Mouse (Mus musculus) CH12.LX (cell line): ENCODE results near the gene Fam172a. TPM values are rescaled to one million over a fixed set of nuclear protein-coding genes. Genes with fewer than 3 reads are reported as not detected.

Experiments used
- DNase-seq: peaks from one replicate; pipeline ENCODE4 v3.0.0-alpha.2; 2013; ENCODE audit errors: extremely low read depth
- H3K27ac ChIP-seq: 2 replicates; pipeline ENCODE4 v1.5.1; 2012; ENCODE audit warnings: low read depth, mild to moderate bottlenecking, control low read depth, moderate library complexity; ENCODE audit not compliant: insufficient read depth
- H3K27me3 ChIP-seq: replicated peaks from 2 replicates; pipeline ENCODE3; 2012; ENCODE audit warnings: inconsistent platforms
- H3K36me3 ChIP-seq, 2 experiments: replicated peaks in 1 of 2; 2 replicates each; pipeline versions ENCODE3 to v1.6.1; 2012; ENCODE audit warnings: inconsistent platforms in 1 of 2, low read length in 1 of 2, mild to moderate bottlenecking in 1 of 2, mixed read lengths in 1 of 2, moderate library complexity in 1 of 2; ENCODE audit not compliant: control insufficient read depth in 1 of 2, insufficient read depth in 1 of 2
- H3K4me1 ChIP-seq, 2 experiments: 2 replicates each; pipeline ENCODE4 v1.6.1; 2012; ENCODE audit warnings: inconsistent platforms in 1 of 2, moderate library complexity in 1 of 2; ENCODE audit not compliant: insufficient read depth in 2 of 2, control insufficient read depth in 1 of 2
- H3K4me2 ChIP-seq: 2 replicates; pipeline ENCODE4 v1.6.1; 2012; ENCODE audit warnings: low read depth, mild to moderate bottlenecking, control low read depth; ENCODE audit not compliant: poor library complexity, insufficient read depth, severe bottlenecking
- H3K4me3 ChIP-seq, 3 experiments: fragments of 150-350 bp in 1 of 3; sonication (generic) in 1 of 3; replicated peaks in 1 of 3; 2 replicates each; pipeline versions ENCODE3 to v1.5.1; 2011 to 2012; ENCODE audit warnings: low read depth in 2 of 3, low read length in 2 of 3, mild to moderate bottlenecking in 2 of 3, moderate library complexity in 2 of 3, control low read depth in 1 of 3, improper control_type of control experiment in 1 of 3, inconsistent platforms in 1 of 3, mixed read lengths in 1 of 3; ENCODE audit not compliant: poor library complexity in 1 of 3
- H3K79me2 ChIP-seq: replicated peaks from 2 replicates; pipeline ENCODE4 v1.6.1; 2012; ENCODE audit warnings: mild to moderate bottlenecking, moderate library complexity; ENCODE audit not compliant: control insufficient read depth, poor library complexity, insufficient read depth, severe bottlenecking; ENCODE audit errors: extremely low read depth
- H3K9ac ChIP-seq: 2 replicates; pipeline ENCODE4 v1.6.1; 2012; ENCODE audit warnings: low read depth, mild to moderate bottlenecking, control low read depth, moderate library complexity; ENCODE audit not compliant: insufficient read depth
- H3K9me3 ChIP-seq: replicated peaks from 2 replicates; pipeline ENCODE3; 2012; ENCODE audit warnings: low read length, inconsistent platforms, mixed read lengths
- CHD1 ChIP-seq: IDR thresholded peaks from 2 replicates; pipeline ENCODE4 v1.6.1; 2012; ENCODE audit warnings: low read depth, low read length, improper control_type of control experiment, inconsistent platforms
- EP300 ChIP-seq: IDR thresholded peaks from 2 replicates; pipeline ENCODE4 v1.6.1; 2011; ENCODE audit warnings: low read length, improper control_type of control experiment
- ETS1 ChIP-seq: conservative IDR thresholded peaks from 2 replicates; pipeline ENCODE4 v1.6.1; 2012; ENCODE audit warnings: low read depth, mild to moderate bottlenecking, inconsistent platforms, low read length, improper control_type of control experiment, moderate library complexity
- JUND ChIP-seq: conservative IDR thresholded peaks from 2 replicates; pipeline ENCODE4 v1.6.1; 2011; ENCODE audit warnings: low read depth, low read length, improper control_type of control experiment
- MAX ChIP-seq: IDR thresholded peaks from 2 replicates; pipeline ENCODE4 v1.6.1; 2011; ENCODE audit warnings: low read length, improper control_type of control experiment
- MAZ ChIP-seq: IDR thresholded peaks from 2 replicates; pipeline ENCODE4 v1.6.1; 2012; ENCODE audit warnings: low read depth, mild to moderate bottlenecking, inconsistent platforms, low read length, improper control_type of control experiment, moderate library complexity
- NELFE ChIP-seq: IDR thresholded peaks from 2 replicates; pipeline ENCODE4 v1.6.1; 2011; ENCODE audit warnings: low read depth, low read length, improper control_type of control experiment
- NRF1 ChIP-seq: IDR thresholded peaks from 2 replicates; pipeline ENCODE4 v1.6.1; 2014; ENCODE audit warnings: low read depth, mild to moderate bottlenecking, inconsistent platforms, low read length, improper control_type of control experiment, moderate library complexity
- PAX5 ChIP-seq: IDR thresholded peaks from 2 replicates; pipeline ENCODE4 v1.6.1; 2012; ENCODE audit warnings: low read length, inconsistent platforms, mixed read lengths
- RCOR1 ChIP-seq: conservative IDR thresholded peaks from 2 replicates; pipeline ENCODE4 v1.6.1; 2012; ENCODE audit warnings: low read depth, mild to moderate bottlenecking, inconsistent platforms, low read length, improper control_type of control experiment
- SIN3A ChIP-seq: IDR thresholded peaks from 2 replicates; pipeline ENCODE4 v1.6.1; 2012; ENCODE audit warnings: low read length, improper control_type of control experiment, inconsistent platforms
- UBTF ChIP-seq: IDR thresholded peaks from 2 replicates; pipeline ENCODE4 v1.6.1; 2012; ENCODE audit warnings: low read depth, mild to moderate bottlenecking, inconsistent platforms, low read length, improper control_type of control experiment, moderate library complexity
- USF1 ChIP-seq: IDR thresholded peaks from 2 replicates; pipeline ENCODE4 v1.6.1; 2014; ENCODE audit warnings: low read depth, mild to moderate bottlenecking, inconsistent platforms, low read length, improper control_type of control experiment
- USF2 ChIP-seq: conservative IDR thresholded peaks from 2 replicates; pipeline ENCODE4 v1.6.1; 2011; ENCODE audit warnings: low read depth, low read length, improper control_type of control experiment
- ZC3H11A ChIP-seq: IDR thresholded peaks from 2 replicates; pipeline ENCODE4 v1.6.1; 2012; ENCODE audit warnings: low read depth, mild to moderate bottlenecking, inconsistent platforms, low read length, improper control_type of control experiment
- ZMIZ1 ChIP-seq: IDR thresholded peaks from 2 replicates; pipeline ENCODE4 v1.6.1; 2012; ENCODE audit warnings: low read depth, mild to moderate bottlenecking, inconsistent platforms, low read length, improper control_type of control experiment
- ZNF384 ChIP-seq: IDR thresholded peaks from 2 replicates; pipeline ENCODE4 v1.6.1; 2012; ENCODE audit warnings: low read depth, low read length, improper control_type of control experiment, inconsistent platforms
- dilution Hi-C: fragments of 300-500 bp; cut with MboI; formaldehyde crosslinking; loops from 2 replicates; pipeline ENCODE4 v1.14.3; 2020; ENCODE audit warnings: low sequenced_read_pairs; ENCODE audit not compliant: extremely low pct_unique_long_range_greater_than_20kb, extremely low pct_ligation_motif_present
- in situ Hi-C: fragments of 300-500 bp; cut with MboI; formaldehyde crosslinking; loops from 3 replicates; pipeline ENCODE4 v1.14.3; 2019; ENCODE audit warnings: low sequenced_read_pairs, low pct_ligation_motif_present, low pct_unique_long_range_greater_than_20kb, mixed read lengths
- polyA plus RNA-seq: library from polyadenylated mRNA; unstranded; fragments of >175 nt; gene quantifications from 2 replicates; pipeline ENCODE4 v1.2.1, GENCODE M21; 2012; ENCODE audit warnings: low read depth; ENCODE audit not compliant: insufficient read length
- total RNA-seq, 2 experiments: library from RNA; depleted of rRNA; stranded (reverse); fragments of 300-350 nt in 1 of 2; fragments of >200 nt in 1 of 2; gene quantifications; 2 replicates each; pipeline ENCODE4 v1.2.3; 2012 to 2014

The Fam172a gene
- total and polyA plus RNA-seq, 3 experiments = 12.2 to 24.7 (median 16.9) TPM

DNA sequence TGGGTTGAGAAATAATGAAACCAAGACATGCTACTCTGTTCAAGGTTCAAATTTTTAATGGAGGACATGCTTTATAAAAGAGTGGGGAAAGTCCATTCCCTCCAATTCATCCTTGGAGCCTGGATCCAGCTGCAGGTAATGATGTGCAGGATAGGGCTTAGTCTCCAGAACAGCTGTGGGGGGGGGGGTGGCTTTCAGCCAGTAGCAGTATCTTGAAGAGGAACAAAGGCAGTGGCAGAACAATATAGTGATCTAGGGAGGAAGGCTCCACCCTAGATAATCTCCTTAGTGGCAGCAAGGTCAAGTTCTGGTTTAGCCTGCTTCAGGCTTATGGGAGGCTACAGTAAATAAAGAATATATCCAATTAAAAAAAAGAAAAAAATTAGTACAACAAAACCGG is 108.6 kb downstream of the Fam172a start (continued):
- TF ChIP-seq ZC3H11A = no peak
- no peak for TF ChIP-seq SIN3A

DNA sequence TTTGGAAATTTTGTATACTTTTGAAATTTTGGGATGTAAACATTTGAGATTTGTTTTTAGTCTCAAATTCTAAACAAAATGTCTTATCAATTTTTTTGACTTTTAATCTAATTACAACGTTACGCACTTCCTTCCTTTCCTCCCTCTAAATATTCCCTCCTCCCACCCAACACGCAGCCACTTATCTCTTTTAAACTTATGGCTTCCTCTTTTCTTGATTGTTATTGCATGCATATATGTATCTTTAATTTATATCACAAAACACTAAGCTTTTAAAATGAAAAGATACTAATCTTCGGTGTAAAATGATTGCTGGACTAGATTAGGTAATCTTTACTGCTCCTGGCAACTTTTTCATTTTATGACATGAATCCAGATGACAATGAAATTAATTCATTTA is 124.3 kb downstream of the Fam172a start:
- H3K27me3 ChIP-seq = no peaks in the 10 kb centered on the region
- no peaks in the 10 kb centered on the region for H3K79me2 ChIP-seq
- no peak overlapping the region for H3K4me3 ChIP-seq
- in situ Hi-C loops = no loop called here
- no peaks in the 10 kb centered on the region for H3K9me3 ChIP-seq
- H3K9ac ChIP-seq = no peak overlapping the region
- dilution Hi-C loops = no loop called here
- DNase-seq = no peak
- TF ChIP-seq NRF1 = no peak
- H3K27ac ChIP-seq = no peak overlapping the region
- H3K4me1 ChIP-seq = peaks cover 0 to 22% of the 10 kb centered on the region in 2 experiments; a peak in 2 of 4 replicates
- H3K36me3 ChIP-seq = no peaks in the 10 kb centered on the region
- H3K4me2 ChIP-seq = no peak overlapping the region

DNA sequence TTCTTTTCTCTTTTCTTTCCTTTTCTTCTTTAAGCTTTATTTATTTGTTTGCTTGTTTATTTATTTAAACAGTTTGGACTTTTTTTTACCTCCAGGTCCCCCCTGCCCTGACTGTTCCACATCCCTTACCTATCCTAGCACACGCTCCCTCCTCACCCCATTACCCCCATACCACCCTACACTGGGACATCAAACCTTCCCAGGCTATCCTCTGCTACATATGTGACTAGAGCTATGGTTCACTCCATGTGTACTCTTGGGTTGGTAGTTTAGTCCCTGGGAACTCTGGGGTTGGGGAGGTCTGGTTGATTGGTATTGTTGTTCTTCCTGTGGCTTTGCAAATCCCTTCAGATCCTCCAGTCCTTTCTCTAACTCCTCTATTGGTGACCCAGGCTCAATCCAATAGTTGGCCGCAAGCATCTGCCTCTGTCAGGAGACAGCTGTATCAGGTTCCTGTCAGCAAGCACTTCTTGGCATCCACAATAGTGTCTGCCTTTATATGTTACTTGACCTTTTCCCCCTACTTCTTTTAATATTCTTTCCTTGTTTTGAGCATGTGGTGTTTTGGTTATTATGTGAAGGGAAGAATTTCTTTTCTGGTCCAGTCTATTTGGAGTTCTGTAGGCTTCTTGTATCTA is 141.3 kb downstream of the Fam172a start:
- DNase-seq = no peak
- H3K4me2 ChIP-seq = no peak overlapping the region
- in situ Hi-C loops = no loop called here
- no peak overlapping the region for H3K27ac ChIP-seq
- H3K4me3 ChIP-seq = no peak overlapping the region
- H3K36me3 ChIP-seq = peaks cover 0 to 6% of the 10 kb centered on the region in 2 experiments
- no peak overlapping the region for H3K9ac ChIP-seq
- no peaks in the 10 kb centered on the region for H3K9me3 ChIP-seq
- H3K27me3 ChIP-seq = no peaks in the 10 kb centered on the region
- dilution Hi-C loops = no loop called here
- H3K79me2 ChIP-seq = no peaks in the 10 kb centered on the region
- TF ChIP-seq MAX (no peak), NELFE (no peak), JUND (no peak), EP300 (no peak), UBTF (no peak), RCOR1 (no peak), MAZ (no peak), ETS1 (no peak), ZMIZ1 (no peak), CHD1 (no peak), USF1 (no peak), USF2 (no peak), ZC3H11A (no peak), PAX5 (no peak), ZNF384 (no peak)
- H3K4me1 ChIP-seq = no peaks in the 10 kb centered on the region
